Mouse (Mus musculus): ENCODE measurements around the gene Med15.
"Not testable (repeated sequence)": the region's sequence is repeated elsewhere in the genome, so short reads cannot be mapped to it uniquely, and the experiment has no call there.

Gene Med15

GRCm38 (mm10) chr16:17617922-17618565 is 114.6 kb downstream of the Med15 start:
- peak; percentile 11 to 50 for DNase-seq (ENCODE audit: low spot score in 2 of 2)

- no peak for DNase-seq (ENCODE audit: low spot score in 2 of 2)
Measured at GRCm38 (mm10) chr16:17616212-17616611, 116.5 kb downstream of the Med15 start.

DNA sequence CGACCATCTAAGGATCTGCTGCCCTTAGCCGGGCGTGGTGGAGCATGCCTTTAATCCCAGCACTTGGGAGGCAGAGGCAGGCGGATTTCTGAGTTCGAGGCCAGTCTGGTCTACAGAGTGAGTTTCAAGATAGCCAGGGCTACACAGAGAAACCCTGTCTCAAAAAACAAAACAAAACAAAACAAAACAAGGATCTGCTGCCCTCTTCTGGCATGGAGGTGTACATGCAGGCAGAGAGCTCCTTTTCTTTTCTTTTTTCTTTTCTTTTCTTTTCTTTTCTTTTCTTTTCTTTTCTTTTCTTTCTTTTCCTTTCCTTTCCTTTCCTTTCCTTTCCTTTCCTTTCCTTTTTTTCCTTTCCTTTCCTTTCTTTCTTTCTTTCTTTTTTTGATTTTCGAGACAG is 118.0 kb downstream of the Med15 start:
- not testable (repeated sequence) for DNase-seq (ENCODE audit: low spot score in 2 of 2)

GRCm38 (mm10) chr16:17611383-17611782 is 121.3 kb downstream of the Med15 start:
- no peak for DNase-seq (ENCODE audit: low spot score in 2 of 2)

DNA sequence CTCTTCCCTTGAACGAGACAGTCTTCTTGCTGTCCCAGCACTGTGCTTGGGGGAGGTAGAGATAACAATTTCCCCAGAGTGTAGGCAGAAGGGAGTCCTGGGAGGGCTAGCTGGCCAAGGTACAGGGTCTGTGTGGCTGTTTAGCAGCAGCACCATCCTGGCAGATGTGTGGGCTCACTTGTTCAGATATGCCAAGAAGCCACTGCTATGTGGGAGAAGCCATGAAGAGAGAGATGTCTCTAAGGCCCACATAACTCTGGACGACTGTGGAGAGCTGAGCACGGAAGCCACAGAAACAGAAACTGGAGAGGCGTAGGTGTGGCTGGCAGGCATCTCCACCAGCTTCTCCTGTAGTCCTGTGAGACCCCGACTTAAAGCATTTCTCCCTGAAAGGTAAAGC is 127.0 kb downstream of the Med15 start:
- DNase-seq (ENCODE audit: low spot score in 2 of 2) = no peak

- no peak for DNase-seq (ENCODE audit: low spot score in 2 of 2)
Measured at GRCm38 (mm10) chr16:17604941-17605340, 127.8 kb downstream of the Med15 start.

Data from natural killer cell, adult 2 months (primary cell).